Mouse (Mus musculus) forebrain, embryonic 13.5 days (tissue): ENCODE results near the gene Hand2. TPM values are rescaled to one million over a fixed set of nuclear protein-coding genes. Genes with fewer than 3 reads are reported as not detected.
A peak's percentile ranks its signal among the peaks of the same experiment; 100 is the strongest.

Source experiments
- ATAC-seq: fragments of 200-750 bp; cut with Nextera tagmentation; 2 replicates; pipeline ENCODE4 v1.8.0; 2017
- H3K27ac ChIP-seq: fragments of 300-500 bp; sonication (generic); 2 replicates; pipeline ENCODE4 v1.5.1; 2015; ENCODE audit warnings: inconsistent platforms, mild to moderate bottlenecking, moderate library complexity
- H3K27me3 ChIP-seq: fragments of 300-500 bp; sonication (generic); 2 replicates; pipeline ENCODE4 v1.6.1; 2015; ENCODE audit warnings: mild to moderate bottlenecking, inconsistent platforms
- H3K36me3 ChIP-seq: fragments of 300-500 bp; sonication (generic); 2 replicates; pipeline ENCODE4 v1.6.1; 2015; ENCODE audit warnings: mild to moderate bottlenecking, inconsistent platforms; ENCODE audit not compliant: poor library complexity, severe bottlenecking
- H3K4me1 ChIP-seq: fragments of 300-500 bp; sonication (generic); 2 replicates; pipeline ENCODE4 v1.6.1; 2015; ENCODE audit warnings: inconsistent platforms
- H3K4me2 ChIP-seq: fragments of 300-500 bp; sonication (generic); 2 replicates; pipeline ENCODE4 v1.6.1; 2015; ENCODE audit warnings: inconsistent platforms, mild to moderate bottlenecking, moderate library complexity
- H3K4me3 ChIP-seq: fragments of 300-500 bp; sonication (generic); 2 replicates; pipeline ENCODE4 v1.5.1; 2015; ENCODE audit warnings: mild to moderate bottlenecking, inconsistent platforms
- H3K9ac ChIP-seq: fragments of 300-500 bp; sonication (generic); 2 replicates; pipeline ENCODE4 v1.6.1; 2015; ENCODE audit warnings: mild to moderate bottlenecking, inconsistent platforms
- H3K9me3 ChIP-seq: fragments of 300-500 bp; sonication (generic); replicated peaks from 2 replicates; pipeline ENCODE4 v1.6.1; 2016; ENCODE audit warnings: inconsistent platforms
- WGBS: fragments of 180-500 bp; shearing (Covaris S2); methylation state at CpG from one replicate; pipeline ENCODE4 v1.1.7; 2015; 5-methylcytosine and 5-hydroxymethylcytosine counted together
- polyA plus RNA-seq: library from polyadenylated mRNA; unstranded; fragments of >200 nt; fragmentation: Nextera tagmentation; extraction: Ambion mirVana; gene quantifications from 2 replicates; pipeline ENCODE4 v1.2.1, GENCODE M21; 2015

Gene Hand2
- polyA plus RNA-seq, 1 experiment from 2014 or later, result not detected

DNA sequence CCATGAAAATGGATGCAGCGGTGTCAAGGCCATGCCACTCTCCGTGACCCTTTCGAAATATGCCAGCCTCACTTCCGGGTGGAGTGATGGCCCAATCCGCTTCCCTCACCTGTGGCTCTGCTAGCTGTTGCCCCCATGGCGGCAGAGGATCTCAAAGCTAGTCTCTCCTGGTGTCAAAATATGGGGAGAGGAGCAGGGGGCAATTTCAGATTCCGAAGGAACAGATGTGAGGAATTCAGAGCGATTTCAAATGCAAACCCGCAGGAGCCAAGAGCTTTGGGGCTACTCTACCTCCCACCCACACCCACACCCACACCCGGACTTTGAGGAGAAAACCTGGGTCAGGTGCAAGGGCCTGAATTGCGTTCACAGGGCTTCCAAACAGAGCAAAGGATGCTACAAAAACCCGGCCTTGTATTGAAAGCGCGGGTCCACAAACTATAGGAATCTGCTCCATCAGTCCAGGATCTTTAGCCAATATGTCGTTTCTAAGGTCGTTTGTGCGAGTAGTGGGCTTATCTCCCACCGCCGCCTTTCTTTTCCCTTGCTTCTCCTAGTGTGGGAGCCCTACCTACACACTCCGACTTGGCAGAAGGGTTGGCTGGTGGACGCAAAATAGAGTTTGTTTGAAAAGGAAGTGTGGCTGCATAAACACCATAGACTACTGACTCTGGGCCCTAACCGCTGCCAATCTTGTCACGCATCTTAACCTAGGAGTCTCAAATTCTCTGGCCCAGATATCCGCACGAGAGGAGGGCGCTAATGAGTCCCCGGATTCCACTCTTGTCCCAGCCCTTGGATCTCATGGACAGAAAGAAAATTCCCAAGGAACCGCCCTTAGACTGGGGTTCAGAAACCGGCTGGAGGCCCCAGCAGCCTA lies 6.7 kb downstream of the Hand2 start:
- no peak for ATAC-seq
- peaks cover 98% of the 10 kb centered on the region for H3K27me3 ChIP-seq
- no peak overlapping the region for H3K4me3 ChIP-seq
- no peak overlapping the region for H3K4me2 ChIP-seq
- no peak overlapping the region for H3K27ac ChIP-seq
- H3K36me3 ChIP-seq, result no peaks in the 10 kb centered on the region
- no peak overlapping the region for H3K9ac ChIP-seq
- H3K4me1 ChIP-seq, result peaks cover 8% of the 10 kb centered on the region
- 1% methylated on average over 29 of the region's 29 CpGs for whole genome bisulfite sequencing
- no peaks in the 10 kb centered on the region for H3K9me3 ChIP-seq

GRCm38 (mm10) chr8:57328161-57328920 lies 7.6 kb downstream of the Hand2 start:
- Histone ChIP-seq H3K4me3 (peak overlapping the region; percentile 9), H3K4me2 (peak overlapping the region; percentile 42), H3K4me1 (peaks cover 8% of the 10 kb centered on the region), H3K9ac (no peak overlapping the region), H3K27ac (no peak overlapping the region), H3K27me3 (peaks cover 98% of the 10 kb centered on the region), H3K36me3 (no peaks in the 10 kb centered on the region), H3K9me3 (no peaks in the 10 kb centered on the region)
- peak; percentile 80 for ATAC-seq
- WGBS, result under 1% methylated on average over 42 of the region's 42 CpGs

DNA sequence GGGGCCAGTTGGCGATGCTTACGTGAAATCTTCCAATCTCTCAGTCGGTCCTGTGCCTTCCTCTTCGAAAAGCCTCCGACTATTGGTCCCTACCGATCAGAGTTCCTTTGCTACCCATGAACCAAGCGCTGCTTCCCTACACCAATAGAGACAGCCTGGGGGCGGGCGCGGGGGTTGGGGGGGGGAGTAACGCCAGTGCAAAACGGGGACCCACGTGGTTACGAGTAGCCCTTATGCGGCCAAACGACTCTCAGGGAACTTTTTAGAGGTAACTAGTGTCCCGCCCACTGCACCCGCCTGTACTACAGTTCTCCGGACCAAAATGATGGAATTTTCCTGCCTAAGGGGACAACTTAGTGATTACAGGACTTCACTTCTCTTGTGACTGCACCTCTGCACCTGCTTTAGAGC lies 8.2 kb downstream of the Hand2 start:
- ATAC-seq, result peak; percentile 19; the same call in 1 of the 2 replicates
- no peak overlapping the region for H3K27ac ChIP-seq
- no peaks in the 10 kb centered on the region for H3K9me3 ChIP-seq
- WGBS, result 2% methylated on average over 19 of the region's 19 CpGs
- no peak overlapping the region for H3K9ac ChIP-seq
- peak overlapping the region; percentile 42 for H3K4me2 ChIP-seq
- H3K4me1 ChIP-seq, result peaks cover 8% of the 10 kb centered on the region
- H3K27me3 ChIP-seq, result peaks cover 98% of the 10 kb centered on the region
- H3K36me3 ChIP-seq, result no peaks in the 10 kb centered on the region
- peak overlapping the region; percentile 9 for H3K4me3 ChIP-seq

DNA sequence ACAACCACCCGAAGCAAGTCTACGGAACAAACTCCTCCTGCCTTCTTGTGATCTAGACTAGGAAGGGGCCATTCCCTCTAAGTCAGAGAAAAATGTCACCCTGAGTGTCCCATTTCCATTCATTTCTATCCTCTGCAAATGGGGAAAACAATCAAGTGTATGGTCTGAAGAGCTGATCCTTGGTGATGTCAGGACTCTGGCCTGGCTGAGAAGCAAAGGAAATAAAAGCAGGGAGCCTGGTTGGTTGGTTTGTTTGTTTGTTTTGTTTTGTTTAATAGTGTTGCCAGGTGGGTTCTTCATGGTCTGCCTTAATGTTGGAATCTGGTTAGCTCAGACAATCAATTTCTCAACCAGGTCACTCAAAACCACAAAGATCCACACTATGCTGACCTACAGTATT lies 9.3 kb downstream of the Hand2 start:
- H3K36me3 ChIP-seq, result no peaks in the 10 kb centered on the region
- H3K4me2 ChIP-seq, result no peak overlapping the region
- no peak overlapping the region for H3K4me3 ChIP-seq
- H3K27me3 ChIP-seq, result peaks cover 100% of the 10 kb centered on the region
- H3K4me1 ChIP-seq, result peaks cover 8% of the 10 kb centered on the region
- H3K9me3 ChIP-seq, result no peaks in the 10 kb centered on the region
- no peak overlapping the region for H3K9ac ChIP-seq
- 6% methylated on average over 2 of the region's 2 CpGs for WGBS
- ATAC-seq, result no peak
- no peak overlapping the region for H3K27ac ChIP-seq

DNA sequence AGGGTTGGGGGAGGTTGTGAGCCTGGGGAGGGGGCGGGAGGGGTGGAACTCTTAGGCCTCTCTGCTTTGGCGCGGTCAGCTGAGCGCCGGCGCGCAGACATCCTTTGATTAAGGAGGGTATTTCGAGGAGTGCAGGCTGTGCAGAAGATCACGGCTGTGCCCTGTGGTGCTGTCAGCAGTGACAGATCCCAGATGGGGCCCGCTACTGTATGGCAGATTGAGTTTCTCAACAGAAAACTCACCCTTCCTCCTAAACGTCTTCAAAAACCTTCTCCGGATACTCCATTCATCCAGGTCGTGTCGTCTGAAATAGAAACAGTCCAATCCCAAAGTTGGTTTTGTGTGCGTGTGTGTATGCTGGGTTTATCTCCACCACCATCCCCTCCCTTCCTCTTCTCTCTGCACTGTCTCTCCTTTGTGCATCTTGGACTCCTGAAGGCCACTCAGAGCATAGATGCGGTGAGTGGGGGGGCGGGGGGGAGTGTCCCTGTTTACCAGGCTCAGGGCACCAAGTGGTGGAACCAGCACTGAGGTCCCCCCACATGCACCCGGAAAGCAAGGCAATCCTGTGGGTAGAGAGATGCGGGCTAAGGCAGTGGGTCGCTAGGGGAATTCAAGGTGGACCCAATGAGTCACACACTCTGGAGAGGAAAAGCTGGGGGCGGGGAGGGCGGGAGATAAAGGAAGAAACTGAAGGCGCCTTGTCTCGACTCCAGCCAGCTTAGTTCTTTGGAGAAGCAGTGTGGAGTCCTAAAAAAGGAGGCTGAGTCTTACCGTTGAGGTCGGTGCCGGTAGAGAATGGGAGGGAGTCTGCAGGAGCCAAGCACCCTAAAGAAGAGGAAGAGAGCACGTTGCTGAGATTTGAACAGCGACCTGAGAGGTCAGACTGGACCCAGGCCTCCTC lies 11.2 kb downstream of the Hand2 start:
- WGBS, result under 1% methylated on average over 29 of the region's 29 CpGs
- no peak overlapping the region for H3K4me2 ChIP-seq
- no peaks in the 10 kb centered on the region for H3K36me3 ChIP-seq
- no peak for ATAC-seq
- H3K9me3 ChIP-seq, result no peaks in the 10 kb centered on the region
- H3K9ac ChIP-seq, result no peak overlapping the region
- H3K27ac ChIP-seq, result no peak overlapping the region
- H3K4me3 ChIP-seq, result no peak overlapping the region
- H3K4me1 ChIP-seq, result peaks cover 8% of the 10 kb centered on the region
- H3K27me3 ChIP-seq, result peaks cover 100% of the 10 kb centered on the region

DNA sequence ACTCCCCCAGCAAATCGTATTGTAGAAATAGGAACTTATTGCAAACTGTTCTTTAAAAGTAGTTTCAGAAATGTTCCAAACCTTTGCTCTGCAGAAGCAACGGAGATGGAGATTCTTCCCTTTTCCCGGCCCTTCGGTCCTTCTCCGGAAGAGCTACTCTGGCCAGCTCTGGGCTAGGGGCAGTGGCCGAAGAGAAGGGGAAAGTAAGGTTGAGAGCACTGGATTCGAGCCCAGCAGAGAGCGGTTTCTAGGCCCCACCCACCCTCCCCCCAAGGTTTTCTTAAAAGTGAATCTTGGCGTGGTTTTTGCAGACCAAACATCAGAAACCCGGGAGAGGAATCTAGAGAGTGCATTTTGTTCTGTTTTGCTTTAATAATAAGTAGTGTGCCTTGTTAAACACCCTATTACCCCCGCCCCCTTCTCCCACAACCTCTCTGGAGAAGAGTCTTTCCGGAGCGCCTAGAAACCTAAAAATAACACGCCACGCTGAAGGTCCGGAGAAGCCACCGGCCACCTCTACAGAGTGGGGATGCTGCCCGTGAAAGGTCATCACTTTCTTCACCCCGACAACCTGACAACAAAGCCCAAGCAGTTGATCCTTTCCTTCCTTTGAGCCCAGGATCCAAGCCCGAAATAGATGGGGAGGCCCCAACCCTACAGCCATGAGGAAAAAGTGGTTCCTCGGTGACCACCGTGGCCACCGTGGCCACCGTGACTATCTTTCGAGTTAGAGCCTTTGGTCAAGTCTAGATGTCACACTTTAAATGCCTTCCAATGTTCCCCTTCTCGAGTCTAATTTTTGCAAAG lies 12.1 kb downstream of the Hand2 start:
- Histone ChIP-seq H3K27ac (no peak overlapping the region), H3K36me3 (no peaks in the 10 kb centered on the region), H3K9me3 (no peaks in the 10 kb centered on the region), H3K27me3 (peaks cover 100% of the 10 kb centered on the region), H3K4me3 (no peak overlapping the region), H3K9ac (no peak overlapping the region), H3K4me2 (no peak overlapping the region), H3K4me1 (peaks cover 8% of the 10 kb centered on the region)
- ATAC-seq, result no peak
- 1% methylated on average over 26 of the region's 26 CpGs for WGBS

- Histone ChIP-seq H3K4me2 (no peak overlapping the region), H3K9ac (no peak overlapping the region), H3K36me3 (no peaks in the 10 kb centered on the region), H3K4me3 (no peak overlapping the region), H3K27me3 (peaks cover 100% of the 10 kb centered on the region), H3K4me1 (peaks cover 5% of the 10 kb centered on the region), H3K9me3 (no peaks in the 10 kb centered on the region), H3K27ac (no peak overlapping the region)
- 0% methylated on average over 9 of the region's 9 CpGs for WGBS
- peak; percentile 75 for ATAC-seq
Measured at GRCm38 (mm10) chr8:57333483-57333770, 12.6 kb downstream of the Hand2 start.

DNA sequence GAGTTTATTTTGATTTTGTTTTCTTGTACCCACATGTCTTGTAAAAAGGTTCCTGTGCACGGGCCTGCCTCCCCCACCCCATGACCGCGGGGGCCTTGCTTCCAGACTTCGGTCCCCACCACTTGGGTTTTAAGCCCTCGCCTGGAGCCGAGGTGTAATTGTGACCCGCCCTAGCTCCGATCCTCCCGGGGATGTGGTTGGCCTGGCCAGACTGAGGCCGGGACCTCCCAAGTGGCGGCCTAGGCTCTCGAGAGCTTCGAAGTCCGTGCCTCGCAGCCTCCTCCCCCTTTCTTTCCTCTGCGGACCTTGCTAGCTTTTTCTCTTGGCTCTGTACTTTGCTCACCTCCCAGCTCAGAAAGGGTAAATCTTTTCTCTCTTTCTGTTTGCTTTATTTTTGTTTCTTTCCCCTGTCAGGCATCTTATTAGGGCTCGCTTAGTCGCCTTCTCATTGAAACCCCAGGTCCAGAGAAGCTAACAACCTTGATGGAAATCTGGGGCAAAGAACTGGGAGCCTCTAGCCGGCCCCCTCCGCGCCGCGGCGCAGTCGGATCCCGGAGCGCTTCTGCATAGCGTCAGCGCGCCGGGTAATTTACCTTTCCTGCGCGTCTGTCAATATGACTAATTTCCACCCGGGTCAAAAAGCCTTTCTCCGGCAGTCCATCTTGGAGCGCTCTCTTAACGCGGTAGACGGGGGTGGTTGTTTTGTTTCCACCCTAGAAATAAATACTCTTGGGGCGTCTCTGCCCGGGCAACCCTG lies 13.2 kb downstream of the Hand2 start:
- H3K36me3 ChIP-seq, result no peaks in the 10 kb centered on the region
- no peaks in the 10 kb centered on the region for H3K9me3 ChIP-seq
- H3K9ac ChIP-seq, result no peak overlapping the region
- ATAC-seq, result 0 out of 2 replicates have a peak, but pooled peaks have one; percentile 14
- H3K27ac ChIP-seq, result no peak overlapping the region
- no peak overlapping the region for H3K4me2 ChIP-seq
- H3K4me1 ChIP-seq, result no peaks in the 10 kb centered on the region
- under 1% methylated on average over 41 of the region's 41 CpGs for WGBS
- no peak overlapping the region for H3K4me3 ChIP-seq
- peaks cover 100% of the 10 kb centered on the region for H3K27me3 ChIP-seq

DNA sequence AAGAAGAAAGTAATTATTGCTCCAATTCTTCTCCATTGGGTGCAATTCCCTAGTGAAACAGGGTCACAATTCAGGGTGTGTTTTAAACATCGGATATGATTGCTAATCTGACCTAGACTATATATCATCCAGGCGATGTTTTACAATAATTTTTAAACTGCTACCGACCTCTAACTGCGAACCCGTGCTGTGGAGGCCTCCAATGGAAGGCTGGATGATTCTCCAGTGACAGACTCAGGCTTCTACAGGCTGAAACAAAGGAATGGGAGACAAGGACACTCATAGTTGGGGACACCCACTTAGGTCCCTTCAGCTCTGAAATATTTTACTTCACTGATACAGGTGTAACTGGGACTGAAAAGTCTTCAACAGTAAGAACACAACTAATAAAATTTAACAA lies 13.9 kb downstream of the Hand2 start:
- ATAC-seq, result no peak
- Histone ChIP-seq H3K4me1 (no peaks in the 10 kb centered on the region), H3K4me2 (no peak overlapping the region), H3K27me3 (peaks cover 100% of the 10 kb centered on the region), H3K36me3 (no peaks in the 10 kb centered on the region), H3K9ac (no peak overlapping the region), H3K9me3 (no peaks in the 10 kb centered on the region), H3K4me3 (no peak overlapping the region), H3K27ac (no peak overlapping the region)
- 1% methylated on average over 5 of the region's 5 CpGs for whole genome bisulfite sequencing

DNA sequence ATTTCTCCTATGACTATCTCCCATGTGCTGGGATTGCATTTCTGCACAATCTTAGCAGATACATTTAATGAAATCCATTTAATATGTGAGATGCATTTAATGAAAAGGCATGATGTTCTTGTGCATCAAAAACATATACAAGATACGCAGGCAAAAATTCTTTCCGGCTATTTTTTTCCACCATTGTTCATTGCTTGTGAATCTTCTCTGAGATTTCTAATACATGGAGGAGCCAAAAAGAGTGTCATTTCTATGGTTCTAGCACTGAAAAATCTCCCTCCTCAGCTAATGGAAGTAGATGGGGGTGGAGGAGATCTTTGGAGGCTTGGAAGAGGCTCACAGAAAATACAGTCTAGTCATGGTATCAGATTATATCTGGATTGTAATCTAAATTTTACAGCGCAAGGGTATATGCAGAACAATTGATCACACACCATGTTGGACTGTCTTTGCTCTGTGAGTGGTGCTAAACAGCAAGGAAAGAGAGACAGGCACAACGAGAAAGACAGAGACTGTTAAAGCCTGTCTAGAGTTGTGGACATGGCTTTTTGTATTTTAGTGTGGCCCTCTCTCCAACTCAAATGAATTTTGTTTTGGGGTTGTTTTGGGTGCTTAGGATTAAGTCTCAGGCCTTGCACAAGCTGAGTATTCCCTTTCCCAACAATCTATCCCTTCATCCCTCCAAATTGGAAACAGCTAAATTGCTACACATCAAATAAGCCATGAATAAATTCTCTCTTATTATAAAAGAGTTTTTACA lies 16.7 kb downstream of the Hand2 start:
- Histone ChIP-seq H3K4me2 (no peak overlapping the region), H3K27me3 (peaks cover 100% of the 10 kb centered on the region), H3K27ac (no peak overlapping the region), H3K4me3 (no peak overlapping the region), H3K9ac (no peak overlapping the region), H3K36me3 (no peaks in the 10 kb centered on the region), H3K9me3 (no peaks in the 10 kb centered on the region), H3K4me1 (peaks cover 6% of the 10 kb centered on the region)
- 34% methylated on average over 4 of the region's 4 CpGs for WGBS
- ATAC-seq, result no peak
